Mouse (Mus musculus) megakaryocyte, embryonic 14.5 days (primary cell): ENCODE data around the gene Ptprn2.

Experiments used
- FLI1 ChIP-seq: IDR thresholded peaks from 2 replicates; pipeline ENCODE4 v1.6.1; 2012; ENCODE audit warnings: low read length, inconsistent platforms, mixed read lengths
- GATA1 ChIP-seq: IDR thresholded peaks from 3 replicates; pipeline ENCODE4 v1.6.1; 2012; ENCODE audit warnings: mixed read lengths, low read length, inconsistent platforms, borderline replicate concordance

GRCm38 (mm10) chr12:117236020-117236734 is 750.7 kb downstream of the Ptprn2 start:
- no peak for TF ChIP-seq GATA1
- no peak for TF ChIP-seq FLI1
